Mouse (Mus musculus): Measurements from ENCODE around the gene Irf2bpl. TPM values are rescaled to one million over a fixed set of nuclear protein-coding genes. Genes with fewer than 3 reads are reported as not detected.

The Irf2bpl gene
- polyA plus RNA-seq (2015; fragmentation: Nextera tagmentation; extraction: Ambion mirVana), result 30.3 and 30.4 TPM in 2 replicates

GRCm38 (mm10) chr12:86884197-86885058 is at the start of gene Irf2bpl:
Gene Irf2bpl, minus strand, starts transcription at chr12:86884798.
- 0 out of 2 replicates have a peak, but pooled peaks cover 6% of the 10 kb centered on the region for H3K36me3 ChIP-seq (ENCODE audit: insufficient read depth, low read length)
- peaks cover 64% of the 10 kb centered on the region for H3K4me1 ChIP-seq (ENCODE audit: insufficient read depth, low read length)
- no peaks in the 10 kb centered on the region for H3K27me3 ChIP-seq (ENCODE audit: insufficient read depth, low read length)
- WGBS, result under 1% methylated on average over 78 of the region's 82 CpGs
- peak within 1 kb of the TSS; percentile 92 for H3K4me3 ChIP-seq (ENCODE audit: low read length)
- H3K27ac ChIP-seq (ENCODE audit: low read length), result peak within 1 kb of the TSS; percentile 100
- peak within 1 kb of the TSS; percentile 82 for H3K4me2 ChIP-seq (replicated peaks; ENCODE audit: low read depth, low read length)
- no peaks in the 10 kb centered on the region for H3K9me3 ChIP-seq (ENCODE audit: low read length)
- ATAC-seq (ENCODE audit: low FRiP score, low TSS enrichment), result peak; percentile 90
- peak within 1 kb of the TSS; percentile 99 for H3K9ac ChIP-seq (replicated peaks; ENCODE audit: low read length)

- H3K27ac ChIP-seq (ENCODE audit: low read length), result no peak overlapping the region
- no peak overlapping the region for H3K4me2 ChIP-seq (replicated peaks; ENCODE audit: low read depth, low read length)
- H3K9ac ChIP-seq (replicated peaks; ENCODE audit: low read length), result no peak overlapping the region
- H3K9me3 ChIP-seq (ENCODE audit: low read length), result peaks cover 9% of the 10 kb centered on the region
- H3K4me1 ChIP-seq (ENCODE audit: insufficient read depth, low read length), result 0 out of 2 replicates have a peak, but pooled peaks cover 6% of the 10 kb centered on the region
- no peak overlapping the region for H3K4me3 ChIP-seq (ENCODE audit: low read length)
- no peaks in the 10 kb centered on the region for H3K36me3 ChIP-seq (ENCODE audit: insufficient read depth, low read length)
- 44% methylated on average over 6 of the region's 6 CpGs for WGBS
- H3K27me3 ChIP-seq (ENCODE audit: insufficient read depth, low read length), result no peaks in the 10 kb centered on the region
- no peak for ATAC-seq (ENCODE audit: low FRiP score, low TSS enrichment)
These were observed 48.0 kb upstream of the Irf2bpl start for GRCm38 (mm10) chr12:86932575-86932952.

- Histone ChIP-seq H3K36me3 (ENCODE audit: insufficient read depth, low read length) (no peaks in the 10 kb centered on the region), H3K4me3 (ENCODE audit: low read length) (no peak overlapping the region), H3K27ac (ENCODE audit: low read length) (no peak overlapping the region), H3K4me2 (replicated peaks; ENCODE audit: low read depth, low read length) (no peak overlapping the region), H3K9ac (replicated peaks; ENCODE audit: low read length) (no peak overlapping the region), H3K4me1 (ENCODE audit: insufficient read depth, low read length) (0 out of 2 replicates have a peak, but pooled peaks cover 6% of the 10 kb centered on the region), H3K27me3 (ENCODE audit: insufficient read depth, low read length) (no peaks in the 10 kb centered on the region), H3K9me3 (ENCODE audit: low read length) (peaks cover 9% of the 10 kb centered on the region)
- ATAC-seq (ENCODE audit: low FRiP score, low TSS enrichment), result no peak
- WGBS, result 14% methylated on average over 7 of the region's 7 CpGs
These were observed 47.4 kb upstream of the Irf2bpl start for GRCm38 (mm10) chr12:86931919-86932574.

GRCm38 (mm10) chr12:86930934-86931729 is 46.5 kb upstream of the Irf2bpl start:
- 72% methylated on average over 6 of the region's 6 CpGs for WGBS

GRCm38 (mm10) chr12:86923837-86924236 is 39.2 kb upstream of the Irf2bpl start:
- Histone ChIP-seq H3K36me3 (ENCODE audit: insufficient read depth, low read length) (no peaks in the 10 kb centered on the region), H3K9me3 (ENCODE audit: low read length) (peaks cover 9% of the 10 kb centered on the region), H3K9ac (replicated peaks; ENCODE audit: low read length) (no peak overlapping the region), H3K4me2 (replicated peaks; ENCODE audit: low read depth, low read length) (no peak overlapping the region), H3K4me1 (ENCODE audit: insufficient read depth, low read length) (peaks cover 7% of the 10 kb centered on the region), H3K27ac (ENCODE audit: low read length) (no peak overlapping the region), H3K4me3 (ENCODE audit: low read length) (no peak overlapping the region), H3K27me3 (ENCODE audit: insufficient read depth, low read length) (no peaks in the 10 kb centered on the region)
- 5% methylated on average over 5 of the region's 5 CpGs for WGBS
- peak; percentile 86 for ATAC-seq (ENCODE audit: low FRiP score, low TSS enrichment)

More at GRCm38 (mm10) chr12:86930934-86931729, 46.5 kb upstream of the Irf2bpl start:
- Histone ChIP-seq H3K4me3 (ENCODE audit: low read length) (no peak overlapping the region), H3K27me3 (ENCODE audit: insufficient read depth, low read length) (no peaks in the 10 kb centered on the region), H3K4me1 (ENCODE audit: insufficient read depth, low read length) (0 out of 2 replicates have a peak, but pooled peaks cover 6% of the 10 kb centered on the region), H3K4me2 (replicated peaks; ENCODE audit: low read depth, low read length) (no peak overlapping the region), H3K9ac (replicated peaks; ENCODE audit: low read length) (no peak overlapping the region), H3K27ac (ENCODE audit: low read length) (no peak overlapping the region), H3K36me3 (ENCODE audit: insufficient read depth, low read length) (no peaks in the 10 kb centered on the region), H3K9me3 (ENCODE audit: low read length) (peaks cover 9% of the 10 kb centered on the region)
- ATAC-seq (ENCODE audit: low FRiP score, low TSS enrichment), result no peak

GRCm38 (mm10) chr12:86918983-86919722 is 34.6 kb upstream of the Irf2bpl start:
- H3K9ac ChIP-seq (replicated peaks; ENCODE audit: low read length), result peak overlapping the region; percentile 12; the same call in 1 of the 2 replicates
- no peaks in the 10 kb centered on the region for H3K36me3 ChIP-seq (ENCODE audit: insufficient read depth, low read length)
- H3K4me3 ChIP-seq (ENCODE audit: low read length), result no peak overlapping the region
- ATAC-seq (ENCODE audit: low FRiP score, low TSS enrichment), result peak; percentile 44; the same call in 1 of the 2 replicates
- no peak overlapping the region; the same call in 1 of the 2 replicates for H3K4me2 ChIP-seq (replicated peaks; ENCODE audit: low read depth, low read length)
- peak overlapping the region; percentile 65 for H3K27ac ChIP-seq (ENCODE audit: low read length)
- no peaks in the 10 kb centered on the region for H3K9me3 ChIP-seq (ENCODE audit: low read length)
- WGBS, result 71% methylated on average over 17 of the region's 17 CpGs
- H3K27me3 ChIP-seq (ENCODE audit: insufficient read depth, low read length), result no peaks in the 10 kb centered on the region
- peaks cover 22% of the 10 kb centered on the region for H3K4me1 ChIP-seq (ENCODE audit: insufficient read depth, low read length)

GRCm38 (mm10) chr12:86918361-86918967 is 33.9 kb upstream of the Irf2bpl start:
- H3K9ac ChIP-seq (replicated peaks; ENCODE audit: low read length), result peak overlapping the region; percentile 12; the same call in 1 of the 2 replicates
- peaks cover 24% of the 10 kb centered on the region for H3K4me1 ChIP-seq (ENCODE audit: insufficient read depth, low read length)
- H3K4me3 ChIP-seq (ENCODE audit: low read length), result no peak overlapping the region
- H3K9me3 ChIP-seq (ENCODE audit: low read length), result no peaks in the 10 kb centered on the region
- H3K27ac ChIP-seq (ENCODE audit: low read length), result peak overlapping the region; percentile 65
- WGBS, result 17% methylated on average over 11 of the region's 11 CpGs
- H3K4me2 ChIP-seq (replicated peaks; ENCODE audit: low read depth, low read length), result no peak overlapping the region; the same call in 1 of the 2 replicates
- H3K27me3 ChIP-seq (ENCODE audit: insufficient read depth, low read length), result no peaks in the 10 kb centered on the region
- no peaks in the 10 kb centered on the region for H3K36me3 ChIP-seq (ENCODE audit: insufficient read depth, low read length)
- peak; percentile 49; the same call in 1 of the 2 replicates for ATAC-seq (ENCODE audit: low FRiP score, low TSS enrichment)

- Histone ChIP-seq H3K4me1 (ENCODE audit: insufficient read depth, low read length) (peaks cover 34% of the 10 kb centered on the region), H3K36me3 (ENCODE audit: insufficient read depth, low read length) (no peaks in the 10 kb centered on the region), H3K4me3 (ENCODE audit: low read length) (no peak overlapping the region), H3K9me3 (ENCODE audit: low read length) (no peaks in the 10 kb centered on the region), H3K4me2 (replicated peaks; ENCODE audit: low read depth, low read length) (no peak overlapping the region), H3K9ac (replicated peaks; ENCODE audit: low read length) (no peak overlapping the region), H3K27ac (ENCODE audit: low read length) (no peak overlapping the region), H3K27me3 (ENCODE audit: insufficient read depth, low read length) (no peaks in the 10 kb centered on the region)
- 83% methylated on average over 7 of the region's 7 CpGs for WGBS
- no peak for ATAC-seq (ENCODE audit: low FRiP score, low TSS enrichment)
These were observed 32.4 kb upstream of the Irf2bpl start for GRCm38 (mm10) chr12:86916796-86917573.

Measured in kidney, embryonic 16.5 days (tissue).